Mouse (Mus musculus): ENCODE measurements around the gene Gm10197. TPM values are rescaled to one million over a fixed set of nuclear protein-coding genes. Genes with fewer than 3 reads are reported as not detected.
"Not testable (repeated sequence)": the region's sequence is repeated elsewhere in the genome, so short reads cannot be mapped to it uniquely, and the experiment has no call there.

Gm10197 gene
- total RNA-seq (2021) = not detected
- not detected in 2 replicates for polyA plus RNA-seq (2012; rRNA removed)
- long read RNA-seq = 0 reads

DNA sequence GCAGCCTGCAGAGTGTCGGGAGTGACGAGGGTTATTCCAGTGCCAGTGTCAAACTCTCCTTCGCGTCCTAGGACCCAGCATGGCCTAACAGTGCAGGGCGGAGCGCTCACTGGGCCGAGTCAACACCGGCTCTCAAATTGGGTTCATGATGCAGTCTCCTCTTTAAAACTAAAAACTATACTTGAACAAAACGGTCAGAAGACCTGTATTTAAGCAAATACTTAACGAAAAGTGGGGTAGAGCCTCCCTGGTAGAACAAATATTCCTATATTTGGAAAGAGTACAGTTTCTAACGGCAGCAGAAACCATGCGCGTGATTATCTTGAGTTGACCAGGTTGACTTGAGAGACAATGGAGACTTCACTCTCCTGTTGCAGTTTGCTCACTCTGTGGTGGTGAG, at the start of gene Gm10197:
Gene Gm10197 (minus strand): TSS at position 101 of the 400 bp plus-strand sequence.
- no peak for DNase-seq

DNA sequence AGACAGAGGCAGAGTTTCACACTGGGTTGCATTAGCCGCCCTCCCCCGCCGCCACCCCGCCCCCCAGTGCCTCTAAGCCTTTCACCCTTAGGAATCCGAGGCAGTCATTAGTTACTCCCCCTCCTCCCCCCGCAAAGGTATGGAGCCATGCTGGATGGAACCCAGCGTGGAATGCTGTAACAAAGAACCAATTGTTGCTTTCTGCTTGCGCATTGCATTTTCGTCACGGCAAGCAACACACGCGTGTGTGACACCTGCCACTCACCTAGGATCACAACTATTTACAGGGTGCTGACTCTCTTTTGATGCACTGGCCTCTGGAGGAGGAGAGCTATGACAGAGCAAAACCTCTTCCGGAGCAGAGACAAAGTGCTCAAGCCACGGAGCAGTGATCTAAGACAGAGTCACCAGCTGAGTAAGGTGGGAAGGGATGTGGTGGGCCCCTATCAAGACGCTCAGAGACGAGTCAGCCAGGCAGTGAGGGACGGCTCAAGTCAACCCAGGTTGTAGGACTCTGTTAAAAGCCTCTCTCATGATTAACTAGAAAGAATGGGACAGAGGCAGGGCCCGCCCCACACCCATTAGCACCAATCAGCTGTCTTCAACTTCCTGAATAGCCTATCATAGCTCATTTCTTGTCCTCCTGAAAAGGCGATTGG, 49.5 kb upstream of the Gm10197 start:
- peak; percentile 89 for DNase-seq

DNA sequence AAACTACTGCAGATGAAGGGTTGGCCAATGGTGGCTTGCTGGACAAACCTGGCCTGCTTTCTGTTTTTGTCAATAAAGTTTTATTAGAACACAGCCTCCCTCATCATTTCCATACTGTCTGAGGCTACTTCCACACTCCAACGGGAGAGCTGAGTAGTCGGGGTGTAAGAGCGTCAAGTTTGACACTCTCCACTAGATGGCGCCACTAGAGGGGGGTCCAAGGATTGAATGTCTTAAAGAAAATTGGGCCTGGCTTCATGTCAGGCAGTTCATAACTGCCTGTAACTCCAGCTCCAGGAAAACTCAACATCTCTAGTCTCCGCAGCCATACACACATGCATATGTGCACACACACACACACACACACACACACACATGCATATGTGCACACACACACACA, 48.3 kb upstream of the Gm10197 start:
- DNase-seq = peak; percentile 70

DNA sequence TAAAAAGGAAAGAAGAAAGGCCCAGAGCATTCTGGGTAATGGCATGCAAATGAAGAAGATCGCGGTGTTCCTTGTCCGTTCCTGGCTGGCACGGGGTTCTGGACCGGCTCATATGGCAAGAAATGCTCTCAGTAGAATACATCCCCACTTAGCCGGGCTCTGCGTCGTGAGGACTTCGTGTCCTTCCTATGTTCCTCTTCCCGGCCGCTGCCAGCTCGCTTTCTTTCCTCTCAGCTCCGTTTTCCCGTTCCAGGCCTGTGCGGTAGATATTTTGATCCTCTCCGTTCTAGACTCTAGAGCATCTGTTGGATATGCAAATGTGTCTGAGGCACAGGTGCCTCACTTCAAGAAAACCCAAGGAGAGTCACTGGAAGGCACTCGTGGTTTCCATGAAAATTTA, 43.6 kb upstream of the Gm10197 start:
- no peak for DNase-seq

DNA sequence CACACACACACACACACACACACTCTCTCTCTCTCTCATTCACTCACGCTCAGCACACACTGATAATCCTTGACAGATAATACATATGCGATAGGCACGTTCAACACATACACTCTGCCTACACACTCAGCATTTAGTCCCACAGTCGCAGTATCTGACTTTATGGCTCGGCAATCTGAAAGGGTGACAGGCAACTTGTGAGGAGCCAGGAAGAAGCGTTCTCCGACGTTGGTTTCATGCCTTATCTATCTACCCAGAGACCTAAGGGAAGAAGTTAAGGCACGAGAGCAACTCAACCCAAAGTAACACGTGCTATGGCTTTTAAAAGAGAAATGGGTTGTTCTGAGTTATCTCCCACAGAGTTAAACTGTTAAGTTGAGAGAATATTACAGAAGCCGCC, 43.1 kb upstream of the Gm10197 start:
- no peak for DNase-seq

DNA sequence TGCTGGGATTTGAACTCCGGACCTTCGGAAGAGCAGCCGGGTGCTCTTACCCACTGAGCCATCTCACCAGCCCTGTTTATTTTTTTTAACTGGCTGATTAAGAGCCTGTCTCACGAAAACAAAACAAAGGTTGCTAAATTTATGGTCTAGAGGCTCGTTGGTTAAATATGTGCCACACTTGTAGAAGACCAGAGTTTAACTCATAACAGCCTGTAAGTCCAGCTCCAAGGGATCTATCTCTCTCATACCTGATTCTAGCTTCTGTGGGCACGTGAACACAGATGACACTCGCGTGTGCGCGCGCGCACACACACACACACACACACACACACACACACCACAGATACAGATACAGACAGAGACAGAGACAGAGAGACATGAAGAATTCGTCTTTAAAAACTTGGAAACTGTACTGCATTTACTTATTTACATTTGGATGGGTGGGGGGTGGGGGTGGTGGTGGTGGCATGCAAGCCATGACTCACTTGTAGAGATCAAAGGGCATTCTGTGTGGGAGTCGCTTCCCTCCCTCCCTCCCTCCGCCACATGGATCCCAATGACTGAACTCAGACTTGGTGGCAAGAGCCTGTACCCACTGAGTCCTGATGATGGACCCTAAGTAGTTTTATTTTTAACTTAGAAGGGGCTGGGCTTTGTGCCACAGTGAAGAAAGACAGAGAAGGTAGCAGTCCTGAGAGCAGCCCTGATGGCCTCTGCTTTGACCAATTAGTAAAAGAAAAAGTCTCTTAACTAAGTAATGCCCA, 42.2 kb upstream of the Gm10197 start:
- DNase-seq = no peak

DNA sequence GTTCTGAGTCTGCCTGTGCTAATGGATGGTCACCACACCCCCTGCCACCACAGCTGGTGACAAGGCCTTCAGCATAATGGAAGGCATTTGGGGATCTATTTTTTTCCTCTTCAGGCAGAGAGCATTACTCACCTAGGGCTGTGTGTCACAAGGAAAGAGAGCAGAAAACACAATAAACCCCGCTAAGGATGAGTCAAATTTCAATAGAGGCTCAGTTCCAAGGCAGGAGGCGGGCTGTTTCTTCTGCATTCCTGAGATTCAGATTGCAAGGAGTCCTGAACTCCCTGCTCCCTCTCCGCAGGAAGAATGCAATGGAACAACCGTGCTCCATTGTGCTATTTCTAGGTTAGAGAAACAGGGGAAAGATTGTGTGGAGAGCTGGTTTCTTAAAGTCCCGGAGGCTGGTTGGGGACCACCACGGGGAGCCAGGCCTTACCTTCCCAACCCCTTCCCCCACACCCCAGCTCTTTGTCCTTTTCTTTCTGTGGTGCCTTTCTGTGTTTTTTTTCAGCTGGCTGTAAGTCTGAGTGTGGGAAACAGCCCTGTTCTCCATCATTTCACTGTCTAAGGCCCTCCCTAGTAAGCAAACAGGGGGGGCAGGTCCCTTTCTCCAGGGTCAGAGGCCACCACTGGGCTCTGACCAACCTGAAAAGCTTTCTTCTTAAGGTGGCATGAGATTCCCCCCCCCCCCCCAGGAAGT, 40.7 kb upstream of the Gm10197 start:
- DNase-seq = peak; percentile 65

DNA sequence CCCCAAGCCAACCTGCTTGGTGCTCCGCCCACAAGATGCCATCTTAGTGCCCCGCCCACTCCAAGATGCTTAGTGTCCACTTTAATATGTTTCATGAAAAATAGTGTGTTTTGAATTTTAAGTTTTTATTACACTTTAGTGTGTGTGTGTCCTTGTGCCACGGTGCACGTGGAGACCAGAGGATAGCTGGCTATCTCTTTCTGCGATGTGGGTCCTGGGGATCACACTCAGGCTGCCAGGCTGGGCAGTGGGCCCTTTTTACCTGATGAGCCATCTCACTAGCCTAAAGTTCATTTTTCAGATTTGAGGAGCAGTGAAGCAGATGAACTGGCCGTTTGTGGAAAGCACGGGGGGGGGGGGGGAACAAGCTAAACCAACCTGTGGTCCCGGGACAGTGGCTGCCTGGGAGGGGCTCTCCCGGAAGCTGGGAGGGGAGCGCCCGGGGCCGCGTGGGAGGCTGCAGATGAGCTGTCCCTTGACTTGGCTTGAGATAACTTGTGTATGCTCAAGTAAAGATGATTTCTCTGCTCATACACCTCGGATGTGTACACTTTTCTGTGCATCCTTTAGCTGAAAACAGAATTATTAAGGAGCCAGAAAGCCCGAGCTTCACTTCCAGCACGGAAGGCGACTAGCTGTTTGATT, 38.2 kb upstream of the Gm10197 start:
- no peak for DNase-seq

DNA sequence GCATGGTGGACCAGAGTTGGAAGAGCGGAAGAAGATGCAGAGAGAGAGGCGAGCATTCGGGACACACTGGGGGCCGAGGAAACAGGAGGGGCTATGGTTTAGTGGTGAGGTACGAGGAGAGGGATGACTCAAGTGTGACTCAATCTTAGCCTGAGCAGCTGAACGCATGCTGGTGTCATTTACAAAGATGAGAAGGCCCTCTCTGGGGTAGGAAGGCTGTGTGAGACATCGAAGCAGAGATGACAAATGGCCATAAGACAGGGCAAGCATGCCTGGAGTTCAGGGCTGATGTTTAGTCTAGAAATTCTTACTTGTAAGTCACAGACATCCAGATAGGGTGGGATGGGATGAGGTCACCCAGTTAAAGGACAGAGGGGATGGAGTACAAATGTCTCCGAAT, 36.8 kb upstream of the Gm10197 start:
- DNase-seq = peak; percentile 67

DNA sequence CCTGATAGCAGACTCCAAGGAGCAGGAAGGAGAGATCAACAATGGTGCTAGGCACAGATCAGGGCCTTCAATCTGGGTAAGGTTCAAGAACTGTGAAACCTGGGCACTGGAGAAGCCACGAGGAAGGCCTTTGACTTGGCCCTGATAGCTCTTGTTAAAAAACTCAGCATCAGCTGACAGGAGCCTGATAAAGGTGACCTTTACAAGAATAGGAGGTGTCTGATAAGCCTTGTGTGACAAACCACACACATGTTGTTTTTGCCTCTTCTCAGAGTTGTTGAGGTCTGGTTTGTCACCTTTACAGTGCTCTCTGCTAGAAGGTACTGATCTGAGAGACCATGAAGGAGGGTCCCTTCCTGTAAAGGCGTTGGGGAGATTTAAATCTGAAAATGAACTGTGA, 35.8 kb upstream of the Gm10197 start:
- DNase-seq = no peak

DNA sequence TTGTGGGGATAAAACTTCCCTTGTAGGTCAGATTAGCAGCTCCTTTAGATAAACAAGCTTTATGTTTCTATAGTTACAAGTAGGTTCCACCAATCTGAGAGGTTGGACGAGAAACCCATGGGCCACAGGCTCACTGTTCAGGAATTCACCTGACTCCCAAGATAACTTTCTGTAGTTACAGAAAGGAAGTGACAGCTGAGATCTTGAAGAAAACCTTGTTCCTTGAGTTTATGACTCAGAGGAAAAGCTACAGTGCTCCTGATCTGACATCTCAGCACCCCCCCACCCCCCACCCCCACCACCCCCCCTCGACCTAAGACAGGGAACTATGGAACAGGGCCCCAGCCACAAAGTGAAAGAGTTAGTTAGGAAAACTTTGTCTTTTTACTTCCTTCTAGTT, 34.2 kb upstream of the Gm10197 start:
- no peak for DNase-seq

DNA sequence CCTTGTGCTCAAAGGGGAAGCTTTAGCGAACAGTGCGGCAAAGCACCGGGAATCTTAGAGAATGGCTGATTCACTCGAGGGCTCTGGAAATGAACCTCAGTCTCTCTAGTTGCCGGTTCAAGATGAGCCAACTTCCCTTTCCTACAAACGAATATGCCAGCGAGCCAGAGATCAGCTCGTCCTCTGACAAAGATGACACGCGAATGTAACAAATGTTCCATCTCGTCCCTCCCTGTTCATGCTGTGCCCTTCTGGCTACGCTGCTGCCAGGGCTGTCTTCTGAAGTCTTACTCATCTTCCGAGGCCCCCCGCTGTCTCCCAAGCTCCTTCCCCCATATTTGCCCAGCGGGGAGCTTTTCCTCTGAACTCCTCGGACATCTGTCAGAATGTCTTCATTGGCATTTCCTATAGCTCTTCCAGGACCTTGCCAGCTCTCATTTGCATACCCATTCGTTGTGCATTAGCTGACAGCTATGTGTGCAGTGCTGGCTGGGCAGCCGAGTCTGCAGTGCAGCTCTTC, 33.3 kb upstream of the Gm10197 start:
- DNase-seq = peak; percentile 70

DNA sequence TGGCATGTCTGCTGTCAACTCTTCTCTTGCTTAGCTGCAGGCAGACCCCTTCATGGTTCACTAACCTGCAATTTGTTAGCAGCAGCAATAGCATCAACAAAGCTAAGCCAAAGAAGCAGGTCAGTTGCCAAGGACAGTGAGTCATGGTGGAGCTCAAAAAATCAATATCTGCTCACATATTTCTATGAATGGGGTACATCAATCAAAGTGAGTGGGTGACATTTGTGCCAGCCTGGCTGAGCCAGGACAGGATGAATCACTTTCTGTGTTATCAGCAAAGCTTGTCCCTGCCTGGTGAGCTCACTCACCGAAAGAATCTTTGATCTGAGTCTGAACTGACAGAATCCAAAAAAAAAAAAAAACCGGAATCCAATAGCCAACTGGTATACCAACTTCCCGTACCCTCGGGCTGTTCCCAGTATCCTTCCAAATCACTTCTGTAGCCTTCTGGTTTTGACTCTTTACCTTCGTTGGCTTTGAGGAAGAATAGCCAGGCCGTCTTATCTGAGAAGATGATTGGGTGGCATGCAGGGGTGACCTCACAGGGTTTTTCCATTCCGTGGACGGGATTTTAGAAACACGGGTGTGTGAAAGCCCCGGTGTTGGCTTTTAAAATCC, 32.8 kb upstream of the Gm10197 start:
- DNase-seq = peak; percentile 89

DNA sequence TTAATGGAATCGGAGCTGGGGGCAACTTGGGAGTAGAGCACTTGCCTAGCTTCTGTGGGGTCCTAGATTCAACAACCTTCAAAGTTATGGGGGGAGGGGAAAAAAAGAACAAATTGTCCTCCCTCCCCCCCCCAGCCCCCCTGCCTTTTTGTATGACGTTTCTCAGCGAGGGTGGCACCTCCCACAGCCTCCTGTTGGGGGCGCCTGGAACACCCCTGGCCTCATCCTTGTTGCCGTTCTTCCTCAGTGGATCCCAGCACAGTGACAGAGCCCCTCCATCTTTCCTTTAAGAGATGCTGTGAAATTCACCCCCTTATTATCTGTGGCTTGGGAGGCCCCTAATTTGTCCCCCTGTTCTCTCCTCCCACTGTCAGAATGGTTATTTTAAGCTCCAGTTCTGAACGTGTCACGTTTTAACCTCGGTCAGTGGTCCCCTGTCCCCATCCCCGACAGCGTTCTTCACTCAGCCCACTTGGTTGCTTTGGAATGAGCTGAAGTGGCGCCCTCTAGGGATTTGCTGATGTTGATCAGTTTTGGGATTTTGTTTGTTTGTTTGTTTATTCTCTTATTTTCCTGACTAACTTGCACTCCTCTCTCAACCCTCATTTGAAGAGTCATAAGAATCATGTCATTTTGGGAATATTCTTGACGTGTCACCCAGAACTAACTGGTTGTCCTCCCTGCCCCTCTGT, 31.3 kb upstream of the Gm10197 start:
- DNase-seq = no peak

DNA sequence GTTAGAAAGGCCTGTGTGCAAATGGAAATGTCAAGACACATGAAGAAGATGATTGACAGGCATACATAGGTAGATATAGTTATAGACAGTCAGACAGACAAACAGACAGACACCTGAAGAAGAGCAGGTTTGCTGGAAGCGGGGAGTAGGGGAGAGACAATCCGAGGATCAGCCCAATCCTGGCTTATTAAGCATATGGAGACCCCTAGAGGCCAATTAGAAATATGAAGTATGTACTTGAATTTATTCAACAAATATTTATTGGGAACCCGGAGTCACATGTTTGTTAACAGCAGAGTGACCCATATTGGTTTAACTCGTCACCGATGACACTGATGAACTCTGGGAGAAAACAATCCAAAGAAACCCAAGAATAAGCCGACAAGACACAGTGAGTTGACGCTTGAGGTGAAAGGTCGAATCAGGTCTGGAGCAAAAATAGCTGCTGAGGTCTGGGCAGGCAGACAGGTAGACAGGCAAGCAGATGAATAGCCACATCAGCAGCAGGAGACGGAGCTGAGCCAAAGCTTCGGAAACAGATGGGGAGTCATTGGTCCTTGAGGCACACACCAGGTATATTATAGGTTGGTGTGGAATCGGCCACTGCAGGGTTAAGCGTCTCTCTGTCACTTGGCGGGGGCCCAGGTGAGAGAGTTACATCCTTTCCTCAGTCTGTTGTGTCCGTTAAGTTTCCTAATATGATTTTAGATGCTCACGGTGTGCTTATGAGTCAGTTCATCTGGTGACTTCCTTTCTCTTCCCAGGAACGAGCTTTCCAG, 29.0 kb upstream of the Gm10197 start:
- no peak for DNase-seq

DNA sequence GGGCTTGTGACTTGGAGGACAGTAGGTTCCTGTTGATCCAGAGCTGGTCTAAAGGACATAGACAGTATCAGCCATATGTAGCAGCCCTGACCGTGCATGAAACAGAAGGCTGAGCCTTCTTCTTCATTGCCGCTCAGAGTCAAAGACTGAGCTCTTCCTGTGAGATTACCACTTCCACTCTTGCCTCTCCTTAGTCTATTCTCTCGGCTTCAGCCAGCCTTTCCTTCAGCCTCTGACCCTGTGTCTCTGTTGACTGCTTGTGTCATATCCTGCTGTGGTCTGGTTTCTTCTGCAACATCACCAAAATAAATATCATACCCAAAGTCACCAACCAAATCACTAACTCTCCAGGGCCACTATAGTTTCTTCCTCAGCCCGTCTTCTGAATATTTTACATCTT, 27.6 kb upstream of the Gm10197 start:
- no peak for DNase-seq

DNA sequence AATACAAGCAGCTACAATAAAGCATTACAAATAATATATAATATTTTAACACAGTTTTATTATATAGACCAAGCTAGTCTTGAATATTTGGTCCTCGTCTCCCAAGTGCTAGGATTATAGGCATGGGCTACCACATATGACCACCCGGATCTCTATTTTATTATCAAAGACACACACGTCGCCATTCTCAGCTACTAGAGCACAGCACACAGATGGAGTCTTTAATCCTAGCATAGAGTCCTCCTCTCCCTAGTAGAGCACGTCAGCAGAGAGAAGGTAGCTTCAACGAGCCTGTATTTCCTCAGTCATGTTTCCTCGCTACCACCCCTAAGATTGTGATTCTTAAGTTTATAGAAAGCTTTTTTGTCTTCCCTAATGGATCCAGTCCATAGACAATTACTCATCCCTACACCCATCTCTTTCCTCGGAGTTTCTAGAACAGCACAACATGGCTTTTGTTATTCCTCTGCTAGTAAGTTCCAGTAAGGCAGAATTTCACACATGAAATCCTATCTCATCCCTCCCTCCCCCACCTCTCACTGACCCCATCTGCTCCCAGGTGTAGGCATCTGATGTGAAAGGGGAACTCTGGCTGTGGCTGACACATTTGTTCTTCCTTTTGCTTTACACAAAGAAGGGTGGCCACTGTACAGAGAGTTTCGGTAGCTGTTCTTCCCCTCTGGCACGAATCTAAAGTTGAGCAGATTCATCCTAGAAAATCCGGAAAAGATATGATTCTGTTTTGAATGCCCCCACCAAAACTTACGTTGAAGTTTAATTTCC, 26.1 kb upstream of the Gm10197 start:
- no peak for DNase-seq

DNA sequence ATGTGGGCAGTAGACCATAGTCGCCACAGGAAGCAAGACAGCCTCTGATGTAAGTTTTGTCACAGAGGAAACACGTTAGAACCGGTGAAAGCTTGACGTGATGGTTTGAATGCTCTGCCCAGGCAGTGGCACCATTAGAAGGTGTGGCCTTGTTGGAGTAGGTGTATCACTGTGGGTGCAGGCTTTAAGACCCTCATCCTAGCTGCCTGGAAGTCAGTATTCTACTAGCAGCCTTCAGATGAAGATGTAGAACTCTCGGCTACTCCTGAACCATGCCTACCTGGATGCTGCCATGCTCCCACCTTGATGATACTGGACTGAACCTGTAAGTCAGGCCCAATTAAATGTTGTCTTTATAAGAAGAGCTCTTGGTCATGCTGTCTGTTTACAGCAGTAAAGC, 24.2 kb upstream of the Gm10197 start:
- not testable (repeated sequence) for DNase-seq

DNA sequence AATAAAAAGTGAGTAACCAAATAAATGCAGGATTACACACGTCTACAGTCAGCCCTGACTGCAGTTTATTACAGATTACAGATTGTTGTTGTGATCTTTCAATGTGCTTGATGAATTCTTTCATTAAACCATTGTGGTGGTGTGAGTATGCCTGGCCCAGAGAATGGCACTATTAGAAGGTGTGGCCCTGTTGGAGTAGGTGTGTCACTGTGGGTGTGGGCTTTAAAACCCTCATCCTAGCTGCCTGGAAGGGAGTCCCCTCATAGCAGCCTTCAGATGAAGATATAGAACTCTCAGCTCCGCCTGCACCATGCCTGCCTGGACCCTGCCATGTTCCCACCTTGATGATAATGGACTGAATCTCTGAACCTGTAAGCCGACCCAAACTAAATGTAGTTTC, 23.4 kb upstream of the Gm10197 start:
- DNase-seq = not testable (repeated sequence)

DNA sequence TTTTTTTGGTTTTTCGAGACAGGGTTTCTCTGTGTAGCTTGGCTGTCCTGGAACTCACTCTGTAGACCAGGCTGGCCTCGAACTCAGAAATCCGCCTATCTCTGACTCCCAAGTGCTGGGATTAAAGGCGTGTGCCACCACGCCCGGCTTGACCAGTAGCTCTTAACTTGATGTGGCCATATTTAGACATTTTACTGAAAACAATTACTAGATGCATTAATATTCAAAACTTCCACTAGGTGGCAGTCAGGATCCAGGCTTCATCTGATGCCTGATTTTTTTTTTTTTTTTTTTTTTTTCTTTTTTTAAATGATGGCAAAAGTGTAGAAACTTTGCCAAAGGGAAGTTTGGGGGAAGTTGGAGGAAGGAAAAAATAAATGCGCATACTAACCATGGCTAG, 23.0 kb upstream of the Gm10197 start:
- no peak for DNase-seq
